ENCODE assay signal across 8 mouse cellular contexts in genomic region chr13:67779265-67780221, GRCm38 (mm10). TPM values are rescaled to one million over a fixed set of nuclear protein-coding genes. Genes with fewer than 3 reads are reported as not detected.
DNase-seq lines count a peak whose midpoint lies in the region; ATAC-seq and TF ChIP-seq lines count a peak whose summit lies in the region.

Gene Zfp493, plus strand, starts transcription at chr13:67779693.

- TF ChIP-seq POLR2A in cortical plate, adult 2 months (IDR thresholded peaks at IDR 0.05; ENCODE audit: extremely low read depth, insufficient read depth, low read length) = 0 out of 2 replicates have a peak, but pooled peaks have one; percentile 38

- H3K4me1 ChIP-seq in cortical plate, adult 2 months (ENCODE audit: control insufficient read depth, insufficient read depth, low read length) = no peaks in the 10 kb centered on the region

- no peak for TF ChIP-seq CTCF in cortical plate, adult 2 months (IDR thresholded peaks at IDR 0.05; ENCODE audit: extremely low read depth, insufficient read depth, low read length)

- peak within 1 kb of the TSS; percentile 57 for H3K4me3 ChIP-seq in cortical plate, adult 2 months (ENCODE audit: insufficient read depth, low read length)

- DNase-seq in adipocyte (ENCODE audit: low spot score) = peak; percentile 91
- peak; percentile 52 for DNase-seq in gastrocnemius, postnatal 10 days
- peak; percentile 83 for DNase-seq in induced T-regulatory cell, adult 2 months (ENCODE audit: low read depth)
- DNase-seq in left cerebral cortex, adult 8-10 months (ENCODE audit: low spot score in 2 of 2) = peak; percentile 42 to 54
- peak; percentile 80 for DNase-seq in right cerebral cortex, adult 18-20 months
- DNase-seq in urinary bladder, postnatal 25 days (ENCODE audit: low spot score) = peak; percentile 37

- peak; percentile 98 for ATAC-seq in megakaryocyte, adult 5-6 weeks (ENCODE audit: poor library complexity, severe bottlenecking)

- H3K27ac ChIP-seq in cortical plate, adult 2 months (ENCODE audit: insufficient read depth, low read length) = no peak within 1 kb of the TSS

RNA-seq across cellular contexts. Expression of gene Zfp493, which starts in this region (rescaled TPM):
- polyA plus RNA-seq in cortical plate, adult 2 months (2012; rRNA removed) = 3.1 and 3.2 TPM in 2 replicates
- 1 to 10 TPM in 1 of 2 experiments, under 1 TPM in 1; 0.89 to 3.5 TPM for total RNA-seq in gastrocnemius, postnatal 10 days (2021)
- total RNA-seq in left cerebral cortex, adult 8-10 months (2022) = 1 to 10 TPM; 3.4 to 6.4 (median 5.6) TPM
- 1.6 and 2.1 TPM in 2 replicates for total RNA-seq in megakaryocyte, adult 5-6 weeks (2015)
- 0.12 and 0.95 TPM in 2 replicates for total RNA-seq in megakaryocyte, adult 5-6 weeks (2017)

Comparison
In these comparisons a context has a peak if more than half of its experiments do, and no peak if none do; other contexts are left out.
1. DNase-seq: peak in every context shown above with its lines; median percentile 91 in adipocyte; 83 in induced T-regulatory cell, adult 2 months; 80 in right cerebral cortex, adult 18-20 months; 52 in gastrocnemius, postnatal 10 days; 48 in left cerebral cortex, adult 8-10 months; 37 in urinary bladder, postnatal 25 days.